Mouse (Mus musculus) cerebellum, postnatal 25 days (tissue): ENCODE data around the gene Bmpr2.

ENCODE experiments used
- DNase-seq, 2 experiments: peaks; one replicate each; pipeline ENCODE4 v3.0.0; 2021; ENCODE audit warnings: mixed read lengths in 2 of 2

The Bmpr2 gene

DNA sequence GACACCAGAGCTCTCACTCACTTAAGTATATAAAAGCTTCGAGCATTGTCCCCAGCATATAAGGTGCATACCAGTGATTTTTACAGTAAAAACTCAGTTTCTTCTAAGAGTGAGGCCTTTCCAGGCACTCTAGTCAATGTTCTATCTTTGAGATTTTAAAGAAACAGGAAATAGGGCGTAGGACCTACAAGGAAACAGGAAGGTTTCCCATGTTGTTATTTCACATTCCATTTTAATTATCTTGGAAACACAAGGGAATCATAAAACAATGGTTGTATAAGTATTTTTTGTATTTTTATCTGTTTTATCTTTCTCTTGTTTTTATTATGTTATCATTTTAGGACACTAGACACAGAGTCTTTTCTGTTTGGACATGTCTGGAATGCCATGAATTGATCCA, 34.7 kb downstream of the Bmpr2 start:
- no peak for DNase-seq

- DNase-seq = no peak
Observed at GRCm38 (mm10) chr1:59804363-59804762, 41.2 kb downstream of the Bmpr2 start.

DNA sequence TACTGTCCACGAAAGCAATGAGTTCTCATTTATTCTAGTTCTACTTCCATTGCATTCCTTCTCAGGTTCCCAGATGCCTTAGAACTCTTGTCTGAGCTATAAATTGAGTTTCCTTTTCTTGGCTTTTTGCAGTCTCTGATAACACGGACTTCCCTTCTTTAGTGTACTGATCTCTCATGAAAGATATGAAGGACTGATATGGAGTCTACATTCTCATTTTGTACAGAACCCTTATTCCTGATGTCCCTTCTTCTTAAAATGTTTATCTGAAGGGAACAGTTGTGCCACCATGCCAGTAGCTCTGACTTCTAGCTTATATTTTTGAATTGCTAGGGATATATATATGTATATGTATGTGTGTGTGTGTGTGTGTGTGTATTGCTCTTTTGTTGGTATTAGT, 46.7 kb downstream of the Bmpr2 start:
- DNase-seq = no peak

- no peak for DNase-seq
Observed at GRCm38 (mm10) chr1:59812782-59813181, 49.6 kb downstream of the Bmpr2 start.

DNA sequence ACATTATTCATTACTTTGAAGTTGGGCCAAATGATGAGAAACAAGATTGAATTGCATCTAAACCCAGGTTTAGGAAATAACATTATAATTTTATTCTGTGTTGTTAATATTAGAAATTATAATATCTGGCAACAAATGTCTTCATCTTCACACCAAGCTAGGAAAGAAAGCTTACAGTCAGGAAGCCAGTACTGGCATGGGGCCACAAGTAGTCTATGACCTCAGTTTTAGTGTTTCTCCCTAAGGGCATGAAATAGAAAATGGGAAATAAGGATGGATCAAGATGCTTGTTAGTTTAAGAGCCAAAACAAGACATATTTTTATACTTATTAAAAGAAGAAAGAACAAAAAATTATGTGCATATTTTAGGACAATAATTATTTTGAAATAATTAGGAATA, 62.2 kb downstream of the Bmpr2 start:
- peak in 1 of 2 experiments; percentile 51 for DNase-seq

- peak; percentile 48 to 60 for DNase-seq
Observed at GRCm38 (mm10) chr1:59826583-59826982, 63.4 kb downstream of the Bmpr2 start.

DNA sequence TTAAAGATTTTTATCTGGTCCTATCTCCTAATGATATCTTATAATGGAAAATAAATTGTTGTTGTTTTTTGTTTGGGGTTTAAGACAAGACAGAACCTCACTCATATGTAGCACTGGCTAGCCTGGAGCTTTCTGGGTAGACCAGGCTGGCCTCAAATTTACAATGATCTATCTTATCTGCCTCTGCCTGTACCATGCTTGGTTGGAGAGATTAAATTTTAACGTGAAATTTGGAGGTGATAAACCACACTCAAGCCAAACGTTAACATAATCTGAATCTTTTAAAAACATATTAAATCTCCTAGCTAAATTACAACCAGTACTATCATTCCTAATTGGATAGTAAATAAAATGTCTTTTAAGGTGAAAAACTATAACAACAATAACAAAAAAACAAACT, 66.2 kb downstream of the Bmpr2 start:
- no peak for DNase-seq

GRCm38 (mm10) chr1:59830194-59830593, 67.0 kb downstream of the Bmpr2 start:
- no peak for DNase-seq

DNA sequence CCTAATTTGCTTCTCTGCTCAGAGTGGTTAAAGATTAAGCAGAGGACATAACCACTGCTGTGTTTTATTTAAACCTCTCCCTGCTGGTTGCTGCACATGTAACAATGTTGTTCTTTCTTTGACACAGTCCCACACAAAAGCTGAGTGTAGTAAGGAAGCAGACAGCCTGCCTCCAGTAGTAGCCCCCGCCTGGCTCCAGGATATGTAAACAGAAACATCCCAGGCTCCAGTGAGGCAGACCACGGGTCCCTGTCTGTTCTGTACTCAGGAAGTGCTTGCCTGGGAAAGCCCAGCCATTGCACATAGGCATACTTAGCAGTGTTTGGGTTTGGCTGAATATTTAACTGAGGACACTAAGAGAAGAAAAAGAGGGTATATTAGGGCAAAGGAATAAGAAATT, 70.5 kb downstream of the Bmpr2 start:
- no peak for DNase-seq

- no peak for DNase-seq
Observed at GRCm38 (mm10) chr1:59848327-59848726, 85.1 kb downstream of the Bmpr2 start.

- peak; percentile 35 to 38 for DNase-seq
Observed at GRCm38 (mm10) chr1:59859046-59859445, 95.8 kb downstream of the Bmpr2 start.

DNA sequence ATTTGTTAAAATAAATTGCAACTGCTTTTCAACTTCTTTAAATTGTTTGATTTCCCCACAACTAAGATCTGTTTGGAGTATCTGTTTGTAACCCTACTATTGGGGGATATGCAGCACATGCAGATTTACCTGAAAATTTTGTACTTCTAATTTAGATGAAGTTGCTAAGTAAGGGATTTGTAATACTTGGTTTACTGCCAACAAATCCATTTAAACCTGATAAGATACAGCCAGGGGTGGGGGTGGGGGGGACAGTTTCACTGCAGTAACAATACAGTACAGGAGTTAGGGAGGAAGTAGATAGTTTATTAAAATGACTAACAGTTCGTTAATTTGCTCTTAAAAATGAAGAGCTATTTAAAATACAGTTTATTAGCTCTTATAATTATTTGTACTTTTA, 98.9 kb downstream of the Bmpr2 start:
- DNase-seq = no peak

DNA sequence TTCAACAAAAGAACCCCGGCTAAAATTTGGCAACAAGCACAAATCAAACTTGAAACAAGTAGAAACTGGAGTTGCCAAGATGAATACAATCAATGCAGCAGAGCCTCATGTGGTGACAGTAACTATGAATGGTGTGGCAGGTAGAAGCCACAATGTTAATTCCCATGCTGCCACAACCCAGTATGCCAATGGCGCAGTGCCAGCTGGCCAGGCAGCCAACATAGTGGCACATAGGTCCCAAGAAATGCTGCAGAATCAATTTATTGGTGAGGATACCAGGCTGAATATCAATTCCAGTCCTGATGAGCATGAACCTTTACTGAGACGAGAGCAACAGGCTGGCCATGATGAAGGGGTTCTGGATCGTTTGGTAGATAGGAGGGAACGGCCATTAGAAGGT, 104.8 kb downstream of the Bmpr2 start:
- DNase-seq = peak; percentile 25 to 52

- DNase-seq = no peak
Observed at GRCm38 (mm10) chr1:59874023-59874422, 110.8 kb downstream of the Bmpr2 start.

DNA sequence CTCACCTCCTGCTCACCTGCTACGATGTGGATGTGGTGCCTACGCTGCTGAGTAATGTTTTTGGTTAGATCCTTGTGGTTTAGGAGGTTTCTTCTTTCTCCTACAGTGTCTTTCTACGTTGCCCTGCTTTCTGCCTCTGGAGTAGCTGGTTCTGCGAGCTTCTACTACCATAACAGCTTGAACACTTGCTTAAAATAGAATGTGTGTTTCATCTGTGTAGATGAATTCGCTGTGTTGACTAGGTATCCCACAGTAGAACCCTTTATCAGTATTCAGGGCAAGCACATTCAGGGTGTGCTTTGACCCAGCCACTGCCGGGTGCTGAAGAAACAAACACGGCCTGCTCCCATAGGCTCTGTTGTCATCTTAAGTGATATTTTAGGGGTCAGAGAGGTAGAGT, 114.9 kb downstream of the Bmpr2 start:
- no peak for DNase-seq

- peak; percentile 81 to 90 for DNase-seq
Observed at GRCm38 (mm10) chr1:59883349-59884134, 120.3 kb downstream of the Bmpr2 start.

DNA sequence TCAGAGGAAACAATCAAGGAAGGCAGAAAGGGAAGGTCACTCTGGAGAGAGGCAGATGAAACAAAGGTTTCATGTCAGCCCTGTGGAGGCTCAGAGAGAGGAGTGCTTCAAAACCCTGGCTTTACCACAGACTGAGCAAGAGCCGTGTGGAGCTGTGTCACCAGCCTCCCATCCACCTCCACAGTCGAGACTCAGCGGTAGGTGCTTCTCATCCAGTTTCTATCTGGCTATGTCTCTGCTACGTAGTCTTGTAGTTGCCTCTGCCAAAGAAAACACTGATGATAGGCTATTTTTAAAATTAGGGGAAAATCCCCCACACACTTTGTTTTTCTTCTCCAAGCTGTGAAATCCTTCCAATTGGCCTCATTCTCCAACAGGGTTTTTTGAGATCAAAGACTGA, 123.7 kb downstream of the Bmpr2 start:
- no peak for DNase-seq

GRCm38 (mm10) chr1:59888018-59888417, 124.8 kb downstream of the Bmpr2 start:
- DNase-seq = no peak

DNA sequence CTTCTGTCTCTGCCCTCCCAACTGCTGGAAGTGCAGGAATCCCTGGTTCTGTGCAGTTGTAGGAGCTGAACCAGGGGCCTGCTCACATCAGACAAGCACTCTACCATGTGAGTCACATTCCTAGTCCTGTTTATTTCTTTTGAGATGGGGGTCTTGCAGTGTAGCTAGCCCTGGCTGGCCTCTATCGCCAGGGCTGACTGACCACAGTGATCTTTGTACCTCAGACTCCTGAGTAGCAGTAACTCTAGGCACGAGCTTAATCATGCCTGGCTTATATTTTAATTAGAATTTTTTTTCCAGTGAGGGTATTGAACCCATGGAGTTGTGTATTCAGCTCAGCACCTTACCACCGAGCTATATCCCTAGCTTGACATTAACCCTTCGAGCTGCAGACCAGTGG, 128.0 kb downstream of the Bmpr2 start:
- DNase-seq = no peak

GRCm38 (mm10) chr1:59892777-59893176, 129.6 kb downstream of the Bmpr2 start:
- DNase-seq = no peak

GRCm38 (mm10) chr1:59894025-59894424, 130.8 kb downstream of the Bmpr2 start:
- no peak for DNase-seq

DNA sequence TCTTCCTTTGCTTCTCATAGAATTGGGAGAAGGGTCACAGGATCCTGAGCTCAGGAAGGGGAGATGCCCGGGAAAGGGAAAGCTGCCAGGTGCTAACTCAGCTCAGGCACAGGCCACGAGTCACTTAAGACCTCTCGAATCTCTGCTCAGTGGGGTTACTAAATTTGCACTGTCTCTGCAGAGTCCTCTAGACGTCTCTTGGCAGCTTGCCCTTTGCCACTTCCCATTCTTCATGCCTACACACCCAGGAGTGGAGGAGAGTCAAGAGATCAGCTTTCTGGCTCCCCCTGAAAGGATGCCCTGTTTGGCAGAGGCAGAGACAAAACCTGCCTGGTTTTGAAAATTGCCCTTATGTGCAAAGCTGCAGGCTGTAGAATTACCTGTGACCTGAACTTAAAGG, 132.3 kb downstream of the Bmpr2 start:
- DNase-seq = peak in 1 of 2 experiments; percentile 28

DNA sequence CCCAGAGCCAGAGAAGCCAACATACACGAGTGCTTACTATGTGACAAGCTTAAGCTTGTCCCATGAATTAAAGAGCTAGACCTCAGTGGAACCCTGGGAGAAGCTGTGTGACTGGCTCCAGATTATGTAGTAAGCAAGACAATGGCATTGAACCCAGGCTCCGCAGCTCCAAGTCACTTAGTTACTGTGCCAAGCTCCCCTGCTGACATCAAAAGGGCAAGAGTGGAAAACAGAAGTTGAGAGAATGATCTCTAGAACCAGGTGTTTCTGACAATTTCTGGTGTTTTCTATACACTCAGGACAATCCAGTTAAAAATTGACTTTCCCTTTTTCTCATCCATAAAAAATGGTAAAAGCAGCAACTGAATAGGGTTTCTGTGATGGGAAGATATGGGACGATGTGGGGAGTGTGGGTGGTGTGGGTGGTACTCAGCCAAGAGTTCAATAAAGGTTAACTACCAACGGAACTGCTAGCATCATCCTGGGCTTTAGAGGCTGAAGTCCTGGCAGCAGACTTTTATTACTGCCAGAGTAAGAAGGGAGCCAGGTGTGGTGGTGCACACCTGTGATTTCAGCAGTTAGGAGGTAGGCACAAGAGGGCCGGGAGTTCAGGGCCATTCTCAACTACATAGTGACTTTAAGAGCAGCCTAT, 134.1 kb downstream of the Bmpr2 start:
- DNase-seq = no peak

GRCm38 (mm10) chr1:59899679-59900078, 136.5 kb downstream of the Bmpr2 start:
- DNase-seq = no peak
